Mouse (Mus musculus) midbrain, embryonic 14.5 days (tissue): ENCODE measurements around the gene Nes. TPM values are rescaled to one million over a fixed set of nuclear protein-coding genes. Genes with fewer than 3 reads are reported as not detected.
A peak's percentile ranks its signal among the peaks of the same experiment; 100 is the strongest.

ENCODE experiments used
- ATAC-seq: fragments of 200-750 bp; cut with Nextera tagmentation; 2 replicates; pipeline ENCODE4 v1.8.0; 2017; ENCODE audit warnings: moderate number of reproducible peaks, moderate library complexity; ENCODE audit not compliant: low FRiP score, low TSS enrichment
- DNase-seq: peaks from one replicate; pipeline ENCODE4 v3.0.0-alpha.2; 2015
- H3K27ac ChIP-seq: fragments of 300-500 bp; sonication (generic); replicated peaks from 2 replicates; pipeline ENCODE4 v1.5.1; 2014; ENCODE audit warnings: mild to moderate bottlenecking, low read depth, low read length, moderate library complexity
- H3K27me3 ChIP-seq: fragments of 300-500 bp; sonication (generic); 2 replicates; pipeline ENCODE4 v1.6.1; 2014; ENCODE audit warnings: low read length, control low read depth, mixed read lengths; ENCODE audit not compliant: control insufficient read depth, insufficient read depth
- H3K36me3 ChIP-seq: fragments of 300-500 bp; sonication (generic); 2 replicates; pipeline ENCODE4 v1.6.1; 2014; ENCODE audit warnings: low read length, control low read depth; ENCODE audit not compliant: control insufficient read depth, insufficient read depth
- H3K4me1 ChIP-seq: fragments of 300-500 bp; sonication (generic); 2 replicates; pipeline ENCODE4 v1.6.1; 2014; ENCODE audit warnings: mild to moderate bottlenecking, antibody characterized with exemption, low read length, control low read depth; ENCODE audit not compliant: control insufficient read depth, insufficient read depth
- H3K4me2 ChIP-seq: fragments of 300-500 bp; sonication (generic); 2 replicates; pipeline ENCODE4 v1.6.1; 2014; ENCODE audit warnings: mild to moderate bottlenecking, low read length, moderate library complexity
- H3K4me3 ChIP-seq: fragments of 300-500 bp; sonication (generic); replicated peaks from 2 replicates; pipeline ENCODE4 v1.5.1; 2014; ENCODE audit warnings: low read depth, low read length
- H3K9ac ChIP-seq: fragments of 300-500 bp; sonication (generic); replicated peaks from 2 replicates; pipeline ENCODE4 v1.6.1; 2014; ENCODE audit warnings: mild to moderate bottlenecking, low read length, moderate library complexity
- H3K9me3 ChIP-seq: fragments of 300-500 bp; sonication (generic); 2 replicates; pipeline ENCODE4 v1.6.1; 2016; ENCODE audit warnings: low read length, control low read depth, mixed read lengths; ENCODE audit not compliant: control insufficient read depth
- WGBS: fragments of 180-500 bp; shearing (Covaris S2); extraction: QIAGEN DNeasy Blood & Tissue Kit; methylation state at CpG from one replicate; pipeline ENCODE4 v1.1.7; 2014; 5-methylcytosine and 5-hydroxymethylcytosine counted together
- polyA plus RNA-seq: library from polyadenylated mRNA; unstranded; fragments of >200 nt; fragmentation: Nextera tagmentation; extraction: Ambion mirVana; gene quantifications from 2 replicates; pipeline ENCODE4 v1.2.1, GENCODE M21; 2014

Nes gene
- polyA plus RNA-seq, 1 experiment from 2014 or later: 28.8 TPM

GRCm38 (mm10) chr3:87973593-87974380 lies 2.9 kb downstream of the Nes start:
- no peaks in the 10 kb centered on the region for H3K9me3 ChIP-seq
- H3K27ac ChIP-seq: peak overlapping the region; percentile 66
- 7% methylated on average over 14 of the region's 14 CpGs for WGBS
- peak overlapping the region; percentile 71; the same call in 1 of the 2 replicates for H3K9ac ChIP-seq
- peak overlapping the region; percentile 58 for H3K4me3 ChIP-seq
- H3K4me2 ChIP-seq: peak overlapping the region; percentile 94
- peaks cover 30% of the 10 kb centered on the region for H3K4me1 ChIP-seq
- H3K36me3 ChIP-seq: peaks cover 7% of the 10 kb centered on the region
- DNase-seq (no peak), ATAC-seq (no peak; the same call in none of the 2 replicates)
- no peaks in the 10 kb centered on the region for H3K27me3 ChIP-seq

- ATAC-seq (peak; percentile 57), DNase-seq (peak; percentile 82)
- Histone ChIP-seq H3K9me3 (no peaks in the 10 kb centered on the region), H3K9ac (no peak overlapping the region; the same call in 1 of the 2 replicates), H3K4me3 (0 out of 2 replicates have a peak overlapping the region, but pooled peaks have one; percentile 7), H3K27me3 (no peaks in the 10 kb centered on the region), H3K4me2 (peak overlapping the region; percentile 94), H3K4me1 (peaks cover 30% of the 10 kb centered on the region), H3K27ac (peak overlapping the region; percentile 66; the same call in 1 of the 2 replicates), H3K36me3 (peaks cover 7% of the 10 kb centered on the region)
- WGBS: 4% methylated on average over 12 of the region's 12 CpGs
Observed at GRCm38 (mm10) chr3:87974381-87974987, 3.6 kb downstream of the Nes start.

- no peaks in the 10 kb centered on the region for H3K27me3 ChIP-seq
- H3K36me3 ChIP-seq: peaks cover 7% of the 10 kb centered on the region
- H3K27ac ChIP-seq: no peak overlapping the region
- 87% methylated on average over 5 of the region's 5 CpGs for WGBS
- peaks cover 17% of the 10 kb centered on the region for H3K4me1 ChIP-seq
- no peaks in the 10 kb centered on the region for H3K9me3 ChIP-seq
- ATAC-seq: no peak
- H3K9ac ChIP-seq: no peak overlapping the region
- DNase-seq: no peak
- no peak overlapping the region for H3K4me3 ChIP-seq
- H3K4me2 ChIP-seq: no peak overlapping the region
Observed at GRCm38 (mm10) chr3:87979493-87979892, 8.6 kb downstream of the Nes start.

- ATAC-seq: no peak
- Histone ChIP-seq H3K27me3 (no peaks in the 10 kb centered on the region), H3K4me3 (no peak overlapping the region), H3K9me3 (no peaks in the 10 kb centered on the region), H3K9ac (no peak overlapping the region), H3K36me3 (peaks cover 7% of the 10 kb centered on the region), H3K4me2 (no peak overlapping the region), H3K27ac (no peak overlapping the region), H3K4me1 (peaks cover 20% of the 10 kb centered on the region)
- 66% methylated on average over 3 of the region's 3 CpGs for WGBS
- no peak for DNase-seq
Observed at GRCm38 (mm10) chr3:87980085-87980484, 9.2 kb downstream of the Nes start.

GRCm38 (mm10) chr3:87980728-87981127 lies 9.8 kb downstream of the Nes start:
- WGBS: 66% methylated on average over 5 of the region's 5 CpGs
- Histone ChIP-seq H3K9ac (no peak overlapping the region), H3K4me1 (peaks cover 26% of the 10 kb centered on the region), H3K27ac (no peak overlapping the region), H3K36me3 (peaks cover 2% of the 10 kb centered on the region), H3K9me3 (no peaks in the 10 kb centered on the region), H3K4me3 (no peak overlapping the region), H3K4me2 (no peak overlapping the region), H3K27me3 (no peaks in the 10 kb centered on the region)
- ATAC-seq (no peak), DNase-seq (no peak)

GRCm38 (mm10) chr3:87981214-87981760 lies 10.4 kb downstream of the Nes start:
- Histone ChIP-seq H3K27me3 (no peaks in the 10 kb centered on the region), H3K36me3 (no peaks in the 10 kb centered on the region; the same call in 1 of the 2 replicates), H3K4me2 (no peak overlapping the region), H3K4me1 (peaks cover 26% of the 10 kb centered on the region), H3K9ac (no peak overlapping the region), H3K9me3 (no peaks in the 10 kb centered on the region), H3K27ac (no peak overlapping the region), H3K4me3 (no peak overlapping the region)
- 84% methylated on average over 6 of the region's 6 CpGs for WGBS
- ATAC-seq (no peak), DNase-seq (no peak)

- no peaks in the 10 kb centered on the region for H3K9me3 ChIP-seq
- no peaks in the 10 kb centered on the region for H3K27me3 ChIP-seq
- peak overlapping the region; percentile 39; the same call in 1 of the 2 replicates for H3K27ac ChIP-seq
- H3K4me3 ChIP-seq: no peak overlapping the region
- DNase-seq (no peak), ATAC-seq (no peak)
- no peak overlapping the region for H3K9ac ChIP-seq
- 0 out of 2 replicates have a peak overlapping the region, but pooled peaks have one; percentile 26 for H3K4me2 ChIP-seq
- H3K4me1 ChIP-seq: peaks cover 28% of the 10 kb centered on the region
- no peaks in the 10 kb centered on the region; the same call in 1 of the 2 replicates for H3K36me3 ChIP-seq
- WGBS: 35% methylated on average over 12 of the region's 12 CpGs
Observed at GRCm38 (mm10) chr3:87981894-87982835, 11.3 kb downstream of the Nes start.
